Comparison of ENCODE assay signal across 8 mouse cellular contexts in genomic region chr14:25607141-25607967, GRCm38 (mm10).
A peak's percentile ranks its signal among the peaks of the same experiment; 100 is the strongest.
DNase-seq lines count a peak whose midpoint lies in the region; ATAC-seq and TF ChIP-seq lines count a peak whose summit lies in the region.

No protein-coding gene starts in this region.

- H3K27me3 ChIP-seq in embryonic facial prominence, embryonic 15.5 days: no peaks in the 10 kb centered on the region
- no peaks in the 10 kb centered on the region for H3K27me3 ChIP-seq in hindbrain, embryonic 11.5 days (ENCODE audit: control insufficient read depth, insufficient read depth, low read length)
- no peaks in the 10 kb centered on the region for H3K27me3 ChIP-seq in limb, embryonic 14.5 days (ENCODE audit: control insufficient read depth, insufficient read depth, low read length)
- no peaks in the 10 kb centered on the region for H3K27me3 ChIP-seq in midbrain, postnatal 0 days (ENCODE audit: insufficient read depth, low read length)
- H3K27me3 ChIP-seq in thymus, adult 2 months (ENCODE audit: control insufficient read depth, insufficient read depth, low read length): no peaks in the 10 kb centered on the region

- WGBS in embryonic facial prominence, embryonic 15.5 days: under 1% methylated on average over 72 of the region's 103 CpGs
- under 1% methylated on average over 68 of the region's 103 CpGs for WGBS in hindbrain, embryonic 11.5 days
- 4% methylated on average over 51 of the region's 103 CpGs for WGBS in limb, embryonic 14.5 days
- WGBS in midbrain, postnatal 0 days: under 1% methylated on average over 65 of the region's 103 CpGs
- WGBS in thymus, adult 2 months: 1% methylated on average over 90 of the region's 103 CpGs

- peak overlapping the region; percentile 75 for H3K9ac ChIP-seq in embryonic facial prominence, embryonic 15.5 days
- peak overlapping the region; percentile 96 for H3K9ac ChIP-seq in hindbrain, embryonic 11.5 days (ENCODE audit: low read depth, low read length)
- H3K9ac ChIP-seq in limb, embryonic 14.5 days (ENCODE audit: low read depth, low read length, severe bottlenecking): peak overlapping the region; percentile 80
- peak overlapping the region; percentile 96 for H3K9ac ChIP-seq in midbrain, postnatal 0 days (replicated peaks; ENCODE audit: low read length, poor library complexity, severe bottlenecking)

- H3K4me1 ChIP-seq in embryonic facial prominence, embryonic 15.5 days: peaks cover 82% of the 10 kb centered on the region
- H3K4me1 ChIP-seq in hindbrain, embryonic 11.5 days (replicated peaks; ENCODE audit: control insufficient read depth, insufficient read depth, low read length): peaks cover 40% of the 10 kb centered on the region
- H3K4me1 ChIP-seq in limb, embryonic 14.5 days (ENCODE audit: control insufficient read depth, insufficient read depth, low read length): peaks cover 83% of the 10 kb centered on the region
- peaks cover 39% of the 10 kb centered on the region for H3K4me1 ChIP-seq in midbrain, postnatal 0 days (ENCODE audit: insufficient read depth, low read length)
- peaks cover 42% of the 10 kb centered on the region for H3K4me1 ChIP-seq in thymus, adult 2 months (replicated peaks; ENCODE audit: control insufficient read depth, insufficient read depth, low read length)

- TF ChIP-seq POLR2A in limb, embryonic 14.5 days (IDR thresholded peaks at IDR 0.05; ENCODE audit: borderline replicate concordance, extremely low read depth, insufficient read depth, insufficient read length): 0 out of 2 replicates have a peak, but pooled peaks have one; percentile 42
- TF ChIP-seq POLR2A in thymus, adult 2 months (IDR thresholded peaks at IDR 0.05; ENCODE audit: control insufficient read depth, extremely low read depth, insufficient read depth, low read length, poor library complexity): no peak

- H3K4me2 ChIP-seq in embryonic facial prominence, embryonic 15.5 days (replicated peaks): peak overlapping the region; percentile 98
- H3K4me2 ChIP-seq in hindbrain, embryonic 11.5 days (replicated peaks; ENCODE audit: low read depth, low read length): peak overlapping the region; percentile 93
- H3K4me2 ChIP-seq in limb, embryonic 14.5 days (replicated peaks; ENCODE audit: low read depth, low read length, severe bottlenecking): peak overlapping the region; percentile 96
- H3K4me2 ChIP-seq in midbrain, postnatal 0 days (ENCODE audit: low read depth, low read length, poor library complexity, severe bottlenecking): peak overlapping the region; percentile 84

- no peak; the same call in 1 of the 2 replicates for TF ChIP-seq CTCF in midbrain, postnatal 0 days (IDR thresholded peaks at IDR 0.05)
- TF ChIP-seq CTCF in thymus, adult 2 months (IDR thresholded peaks at IDR 0.05; ENCODE audit: borderline replicate concordance, control insufficient read depth, extremely low read depth, insufficient read depth, low read length, poor library complexity): no peak

- H3K27ac ChIP-seq in embryonic facial prominence, embryonic 15.5 days (replicated peaks): peak overlapping the region; percentile 89
- peak overlapping the region; percentile 99 for H3K27ac ChIP-seq in hindbrain, embryonic 11.5 days (ENCODE audit: low read depth, low read length)
- peak overlapping the region; percentile 81 for H3K27ac ChIP-seq in limb, embryonic 14.5 days (replicated peaks; ENCODE audit: low read depth, low read length)
- H3K27ac ChIP-seq in midbrain, postnatal 0 days (ENCODE audit: low read depth, low read length): peak overlapping the region; percentile 99
- peak overlapping the region; percentile 40; the same call in 1 of the 2 replicates for H3K27ac ChIP-seq in thymus, adult 2 months (ENCODE audit: control insufficient read depth, insufficient read depth, low read length)

- no peak for DNase-seq in frontal cortex, postnatal 14 days (ENCODE audit: low spot score in 2 of 2)
- peak; percentile 78 for DNase-seq in MN1 (ENCODE audit: low spot score)
- DNase-seq in hindbrain, embryonic 11.5 days (ENCODE audit: low spot score): peak; percentile 86
- peak; percentile 68 for DNase-seq in limb, embryonic 14.5 days (ENCODE audit: low spot score)
- peak; percentile 85 for DNase-seq in midbrain, postnatal 0 days (ENCODE audit: low spot score)
- peak; percentile 50 for DNase-seq in thymus, adult 2 months

- H3K9me3 ChIP-seq in embryonic facial prominence, embryonic 15.5 days (replicated peaks): no peaks in the 10 kb centered on the region
- no peaks in the 10 kb centered on the region for H3K9me3 ChIP-seq in hindbrain, embryonic 11.5 days (ENCODE audit: control insufficient read depth, low read length)
- no peaks in the 10 kb centered on the region for H3K9me3 ChIP-seq in limb, embryonic 14.5 days (ENCODE audit: control insufficient read depth, low read length)
- H3K9me3 ChIP-seq in midbrain, postnatal 0 days (ENCODE audit: low read length): no peaks in the 10 kb centered on the region

- peak overlapping the region; percentile 66 for H3K4me3 ChIP-seq in embryonic facial prominence, embryonic 15.5 days (replicated peaks)
- H3K4me3 ChIP-seq in hindbrain, embryonic 11.5 days (ENCODE audit: low read depth, low read length): peak overlapping the region; percentile 52
- peak overlapping the region; percentile 68 for H3K4me3 ChIP-seq in limb, embryonic 14.5 days (replicated peaks; ENCODE audit: low read length)
- peak overlapping the region; percentile 80 for H3K4me3 ChIP-seq in midbrain, postnatal 0 days (ENCODE audit: low read depth, low read length)
- H3K4me3 ChIP-seq in thymus, adult 2 months (ENCODE audit: control insufficient read depth, insufficient read depth, low read length): peak overlapping the region; percentile 66

- H3K36me3 ChIP-seq in embryonic facial prominence, embryonic 15.5 days: 0 out of 2 replicates have a peak, but pooled peaks cover 3% of the 10 kb centered on the region
- H3K36me3 ChIP-seq in hindbrain, embryonic 11.5 days (ENCODE audit: control insufficient read depth, insufficient read depth, low read length): no peaks in the 10 kb centered on the region
- peaks cover 11% of the 10 kb centered on the region for H3K36me3 ChIP-seq in limb, embryonic 14.5 days (ENCODE audit: control insufficient read depth, insufficient read depth, low read length)
- no peaks in the 10 kb centered on the region for H3K36me3 ChIP-seq in midbrain, postnatal 0 days (ENCODE audit: insufficient read depth, low read length)
- no peaks in the 10 kb centered on the region for H3K36me3 ChIP-seq in thymus, adult 2 months (ENCODE audit: control insufficient read depth, insufficient read depth, low read length)

- ATAC-seq in frontal cortex, adult (ENCODE audit: low TSS enrichment): peak; percentile 35
- ATAC-seq in embryonic facial prominence, embryonic 15.5 days (ENCODE audit: insufficient number of reproducible peaks, low FRiP score, low TSS enrichment, low read depth): peak; percentile 70
- peak; percentile 77 for ATAC-seq in hindbrain, embryonic 11.5 days (ENCODE audit: low FRiP score)
- peak; percentile 70 for ATAC-seq in limb, embryonic 14.5 days (ENCODE audit: low FRiP score, low read depth)
- peak; percentile 70 for ATAC-seq in midbrain, postnatal 0 days (ENCODE audit: low FRiP score)

Comparison
In these comparisons a context has a peak if more than half of its experiments do, and no peak if none do; other contexts are left out.
1. DNase-seq: peak in MN1 (single experiment), hindbrain, embryonic 11.5 days (single experiment), limb, embryonic 14.5 days (single experiment), midbrain, postnatal 0 days (single experiment) and thymus, adult 2 months (single experiment); none in frontal cortex, postnatal 14 days (0 of 2).
2. H3K27ac ChIP-seq: peak in every context shown above with its lines; median percentile 99 in hindbrain, embryonic 11.5 days; 99 in midbrain, postnatal 0 days; 89 in embryonic facial prominence, embryonic 15.5 days; 81 in limb, embryonic 14.5 days; 40 in thymus, adult 2 months.
3. Peak in every context shown above with its lines, with median percentiles within 50 percentile points of each other: ATAC-seq, H3K4me2 ChIP-seq, H3K4me3 ChIP-seq and H3K9ac ChIP-seq.